Mouse (Mus musculus) brain, embryonic 14.5 days (tissue): ENCODE measurements around the gene Alkbh6.

ENCODE experiments used
- CTCF ChIP-seq: fragments of 200-500 bp; IDR thresholded peaks from 2 replicates; pipeline ENCODE4 v1.5.1; 2012; ENCODE audit warnings: inconsistent platforms, mild to moderate bottlenecking, moderate library complexity, borderline replicate concordance; ENCODE audit not compliant: insufficient read depth, insufficient read length; ENCODE audit errors: extremely low read depth
- POLR2A ChIP-seq: fragments of 200-500 bp; IDR thresholded peaks from 2 replicates; pipeline ENCODE4 v1.6.1; 2012; ENCODE audit warnings: mild to moderate bottlenecking, inconsistent platforms, borderline replicate concordance; ENCODE audit not compliant: poor library complexity, insufficient read depth, insufficient read length, severe bottlenecking; ENCODE audit errors: extremely low read depth

DNA sequence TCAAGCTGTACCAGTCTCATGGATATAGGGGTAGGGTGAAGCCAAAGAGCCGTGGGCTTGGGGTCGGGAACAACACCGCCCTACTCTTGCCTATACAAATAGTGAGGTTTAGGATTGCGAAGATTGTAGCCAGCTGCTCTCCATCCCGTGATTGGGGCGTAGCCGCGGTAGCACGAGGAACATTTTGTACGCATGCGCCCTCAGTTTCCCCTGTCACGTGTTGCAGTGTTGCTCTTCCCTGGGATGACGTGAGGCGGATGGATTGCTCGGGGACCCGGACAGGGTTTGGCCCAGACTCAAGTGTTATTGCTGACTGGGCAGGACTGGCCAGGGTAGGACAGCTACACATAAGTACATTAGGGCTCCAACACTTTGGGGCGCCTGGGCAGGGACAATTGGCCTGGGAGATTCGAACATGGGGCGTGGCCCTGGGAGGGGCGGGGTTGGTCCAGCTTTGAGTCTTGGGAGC lies 27.8 kb upstream of the Alkbh6 start:
- TF ChIP-seq CTCF, result no peak
- no peak for TF ChIP-seq POLR2A
